Mouse (Mus musculus) erythroblast, embryonic 14.5 days (primary cell): ENCODE data around the gene Fam25c.

Experiments used
- GATA1 ChIP-seq: IDR thresholded peaks from 2 replicates; pipeline ENCODE4 v1.6.1; 2012; ENCODE audit warnings: low read length, inconsistent platforms, mixed read lengths
- TAL1 ChIP-seq: IDR thresholded peaks from 3 replicates; pipeline ENCODE4 v1.6.1; 2012; ENCODE audit warnings: low read length, inconsistent platforms, mixed read lengths

DNA sequence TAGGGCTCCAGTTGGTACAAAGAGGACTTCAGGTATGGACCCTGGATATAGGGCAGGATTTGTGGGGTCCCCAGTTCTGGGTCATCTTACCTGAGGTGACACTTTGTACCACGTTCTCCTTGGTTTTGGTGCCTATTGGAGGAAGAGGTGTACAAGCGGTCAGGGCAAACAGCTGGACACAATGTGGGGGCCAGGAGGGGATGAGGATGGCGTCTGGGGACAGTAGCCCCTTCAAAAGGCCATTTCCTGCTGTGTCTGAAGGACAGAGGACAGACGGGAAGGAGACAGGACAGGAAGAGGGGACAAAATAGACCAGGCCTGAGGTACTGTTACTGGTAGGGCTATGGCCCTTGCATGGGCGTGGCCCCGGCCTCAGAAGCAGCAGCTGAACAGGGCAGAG lies 18.3 kb upstream of the Fam25c start:
- TF ChIP-seq TAL1 (no peak), GATA1 (no peak)
